Mouse (Mus musculus): Measurements from ENCODE around the gene Dtd1.

Gene Dtd1

GRCm38 (mm10) chr2:144709704-144710103 lies 110.0 kb downstream of the Dtd1 start:
- DNase-seq (ENCODE audit: extremely low read depth, insufficient read length, low spot score) = no peak

GRCm38 (mm10) chr2:144714596-144714995 lies 114.9 kb downstream of the Dtd1 start:
- DNase-seq (ENCODE audit: extremely low read depth, insufficient read length, low spot score) = no peak

GRCm38 (mm10) chr2:144715211-144715768 lies 115.6 kb downstream of the Dtd1 start:
- no peak for DNase-seq (ENCODE audit: extremely low read depth, insufficient read length, low spot score)

- no peak for DNase-seq (ENCODE audit: extremely low read depth, insufficient read length, low spot score)
Observed at GRCm38 (mm10) chr2:144716248-144716647, 116.6 kb downstream of the Dtd1 start.

- no peak for DNase-seq (ENCODE audit: extremely low read depth, insufficient read length, low spot score)
Observed at GRCm38 (mm10) chr2:144718273-144718672, 118.6 kb downstream of the Dtd1 start.

- DNase-seq (ENCODE audit: extremely low read depth, insufficient read length, low spot score) = no peak
Observed at GRCm38 (mm10) chr2:144719294-144719693, 119.6 kb downstream of the Dtd1 start.

GRCm38 (mm10) chr2:144719718-144720117 lies 120.0 kb downstream of the Dtd1 start:
- DNase-seq (ENCODE audit: extremely low read depth, insufficient read length, low spot score) = no peak

GRCm38 (mm10) chr2:144720407-144720959 lies 120.8 kb downstream of the Dtd1 start:
- no peak for DNase-seq (ENCODE audit: extremely low read depth, insufficient read length, low spot score)

GRCm38 (mm10) chr2:144724679-144725078 lies 125.0 kb downstream of the Dtd1 start:
- DNase-seq (ENCODE audit: extremely low read depth, insufficient read length, low spot score) = no peak

- no peak for DNase-seq (ENCODE audit: extremely low read depth, insufficient read length, low spot score)
Observed at GRCm38 (mm10) chr2:144727136-144727535, 127.4 kb downstream of the Dtd1 start.

GRCm38 (mm10) chr2:144729776-144730175 lies 130.1 kb downstream of the Dtd1 start:
- no peak for DNase-seq (ENCODE audit: extremely low read depth, insufficient read length, low spot score)

GRCm38 (mm10) chr2:144738161-144738560 lies 138.5 kb downstream of the Dtd1 start:
- no peak for DNase-seq (ENCODE audit: extremely low read depth, insufficient read length, low spot score)

GRCm38 (mm10) chr2:144738576-144738975 lies 138.9 kb downstream of the Dtd1 start:
- no peak for DNase-seq (ENCODE audit: extremely low read depth, insufficient read length, low spot score)

GRCm38 (mm10) chr2:144740577-144740997 lies 140.9 kb downstream of the Dtd1 start:
- DNase-seq (ENCODE audit: extremely low read depth, insufficient read length, low spot score) = no peak

- no peak for DNase-seq (ENCODE audit: extremely low read depth, insufficient read length, low spot score)
Observed at GRCm38 (mm10) chr2:144741973-144742372, 142.3 kb downstream of the Dtd1 start.

- no peak for DNase-seq (ENCODE audit: extremely low read depth, insufficient read length, low spot score)
Observed at GRCm38 (mm10) chr2:144743316-144743715, 143.6 kb downstream of the Dtd1 start.

- DNase-seq (ENCODE audit: extremely low read depth, insufficient read length, low spot score) = no peak
Observed at GRCm38 (mm10) chr2:144745266-144745665, 145.6 kb downstream of the Dtd1 start.

- DNase-seq (ENCODE audit: extremely low read depth, insufficient read length, low spot score) = no peak
Observed at GRCm38 (mm10) chr2:144746046-144746783, 146.5 kb downstream of the Dtd1 start.

GRCm38 (mm10) chr2:144753604-144754003 lies 153.9 kb downstream of the Dtd1 start:
- DNase-seq (ENCODE audit: extremely low read depth, insufficient read length, low spot score) = no peak

- no peak for DNase-seq (ENCODE audit: extremely low read depth, insufficient read length, low spot score)
Observed at GRCm38 (mm10) chr2:144755016-144755415, 155.3 kb downstream of the Dtd1 start.

GRCm38 (mm10) chr2:144760666-144761065 lies 161.0 kb downstream of the Dtd1 start:
- DNase-seq (ENCODE audit: extremely low read depth, insufficient read length, low spot score) = no peak

GRCm38 (mm10) chr2:144763706-144764105 lies 164.0 kb downstream of the Dtd1 start:
- DNase-seq (ENCODE audit: extremely low read depth, insufficient read length, low spot score) = no peak

Measured in 3134 (cell line).